Mouse (Mus musculus): ENCODE results near the gene Mark2.

The Mark2 gene

GRCm38 (mm10) chr19:7295071-7295658, 46.5 kb downstream of the Mark2 start:
- DNase-seq (ENCODE audit: extremely low spot score, low spot score), result no peak

GRCm38 (mm10) chr19:7294098-7294876, 47.4 kb downstream of the Mark2 start:
- no peak for DNase-seq (ENCODE audit: extremely low spot score, low spot score)

- DNase-seq (ENCODE audit: extremely low spot score, low spot score), result no peak
These were observed 49.5 kb downstream of the Mark2 start for GRCm38 (mm10) chr19:7291958-7292709.

GRCm38 (mm10) chr19:7289767-7290166, 51.9 kb downstream of the Mark2 start:
- DNase-seq (ENCODE audit: extremely low spot score, low spot score), result no peak

GRCm38 (mm10) chr19:7288288-7288687, 53.4 kb downstream of the Mark2 start:
- DNase-seq (ENCODE audit: extremely low spot score, low spot score), result no peak

GRCm38 (mm10) chr19:7286563-7287315, 54.9 kb downstream of the Mark2 start:
- DNase-seq (ENCODE audit: extremely low spot score, low spot score), result no peak

- DNase-seq (ENCODE audit: extremely low spot score, low spot score), result no peak
These were observed 60.9 kb downstream of the Mark2 start for GRCm38 (mm10) chr19:7280557-7281330.

GRCm38 (mm10) chr19:7279114-7279513, 62.5 kb downstream of the Mark2 start:
- peak; percentile 49 for DNase-seq (ENCODE audit: extremely low spot score, low spot score)

GRCm38 (mm10) chr19:7278200-7278906, 63.3 kb downstream of the Mark2 start:
- DNase-seq (ENCODE audit: extremely low spot score, low spot score), result no peak

GRCm38 (mm10) chr19:7276796-7277195, 64.9 kb downstream of the Mark2 start:
- no peak for DNase-seq (ENCODE audit: extremely low spot score, low spot score)

- peak; percentile 38 for DNase-seq (ENCODE audit: extremely low spot score, low spot score)
These were observed 65.5 kb downstream of the Mark2 start for GRCm38 (mm10) chr19:7276053-7276659.

GRCm38 (mm10) chr19:7275131-7275789, 66.4 kb downstream of the Mark2 start:
- DNase-seq (ENCODE audit: extremely low spot score, low spot score), result no peak

GRCm38 (mm10) chr19:7274326-7274990, 67.2 kb downstream of the Mark2 start:
- no peak for DNase-seq (ENCODE audit: extremely low spot score, low spot score)

- DNase-seq (ENCODE audit: extremely low spot score, low spot score), result no peak
These were observed 68.2 kb downstream of the Mark2 start for GRCm38 (mm10) chr19:7273486-7273885.

GRCm38 (mm10) chr19:7269290-7270044, 72.2 kb downstream of the Mark2 start:
- peak; percentile 33 for DNase-seq (ENCODE audit: extremely low spot score, low spot score)

GRCm38 (mm10) chr19:7268722-7269090, 73.0 kb downstream of the Mark2 start:
- DNase-seq (ENCODE audit: extremely low spot score, low spot score), result peak; percentile 94

- DNase-seq (ENCODE audit: extremely low spot score, low spot score), result peak; percentile 96
These were observed 73.6 kb downstream of the Mark2 start for GRCm38 (mm10) chr19:7267781-7268721.

All from neural tube, embryonic 10.5 days (tissue).